Mouse (Mus musculus): Measurements from ENCODE around the gene Prl3c1. TPM values are rescaled to one million over a fixed set of nuclear protein-coding genes. Genes with fewer than 3 reads are reported as not detected.
"Not testable (repeated sequence)": the region's sequence is repeated elsewhere in the genome, so short reads cannot be mapped to it uniquely, and the experiment has no call there.

Prl3c1 gene
- polyA plus RNA-seq (2012; ENCODE audit: insufficient read depth, insufficient read length, missing spikeins), result not detected in 2 replicates

DNA sequence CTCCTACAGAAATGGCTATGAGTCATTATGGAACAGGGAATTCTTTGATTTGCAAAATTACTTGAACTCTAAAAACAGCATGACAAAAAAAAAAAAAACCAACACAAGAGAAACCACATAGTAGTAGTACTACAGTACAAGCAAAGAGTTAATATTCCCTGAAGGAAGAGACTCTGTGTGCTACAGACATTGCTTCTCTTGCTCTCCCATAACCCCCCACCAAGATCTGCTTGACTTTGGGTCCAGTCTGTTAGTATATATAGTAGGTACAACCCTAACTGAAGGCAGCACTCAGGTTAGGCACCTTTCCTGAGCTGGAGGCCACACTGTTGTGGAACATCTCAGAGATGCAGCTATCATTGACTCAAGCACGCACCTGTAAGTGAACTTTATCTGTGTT lies at the start of gene Prl3c1:
TSS of gene Prl3c1 (plus strand) at position 301 of the 400 bp plus-strand sequence.
- H3K4me1 ChIP-seq (ENCODE audit: control insufficient read depth, insufficient read depth, low read length), result no peaks in the 10 kb centered on the region
- TF ChIP-seq CTCF (IDR thresholded peaks at IDR 0.05; ENCODE audit: low read depth, low read length) (no peak), POLR2A (IDR thresholded peaks at IDR 0.05; ENCODE audit: borderline replicate concordance, low read depth, low read length) (no peak)

DNA sequence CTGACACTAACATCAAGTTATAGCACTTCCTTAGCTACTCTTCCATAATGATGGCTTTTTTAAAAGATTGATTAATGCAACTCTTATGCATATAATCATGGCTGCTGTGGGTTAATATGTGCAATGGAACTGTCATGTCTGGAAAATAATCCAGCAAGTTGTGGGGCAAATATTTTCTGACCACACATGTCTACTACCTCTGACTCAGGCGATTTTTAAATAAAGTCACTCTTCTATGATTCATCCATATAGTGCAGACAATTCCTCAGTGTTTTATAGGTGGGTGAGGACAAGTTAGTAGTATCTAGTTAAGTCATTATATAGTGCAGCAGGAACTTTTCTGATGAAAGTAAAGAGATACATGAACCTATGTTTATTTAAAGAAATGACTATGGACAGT lies 48.2 kb upstream of the Prl3c1 start:
- Histone ChIP-seq H3K27ac (ENCODE audit: insufficient read depth, low read depth, low read length) (no peak overlapping the region), H3K4me1 (ENCODE audit: control insufficient read depth, insufficient read depth, low read length) (no peaks in the 10 kb centered on the region), H3K4me3 (ENCODE audit: insufficient read depth, low read length) (no peak overlapping the region)
- TF ChIP-seq CTCF (IDR thresholded peaks at IDR 0.05; ENCODE audit: low read depth, low read length), result no peak
- TF ChIP-seq POLR2A (IDR thresholded peaks at IDR 0.05; ENCODE audit: borderline replicate concordance, low read depth, low read length), result no peak

More for the DNA sequence above, at the start of gene Prl3c1:
- Histone ChIP-seq H3K4me3 (ENCODE audit: insufficient read depth, low read length) (no peak within 1 kb of the TSS), H3K27ac (ENCODE audit: insufficient read depth, low read depth, low read length) (no peak within 1 kb of the TSS)

DNA sequence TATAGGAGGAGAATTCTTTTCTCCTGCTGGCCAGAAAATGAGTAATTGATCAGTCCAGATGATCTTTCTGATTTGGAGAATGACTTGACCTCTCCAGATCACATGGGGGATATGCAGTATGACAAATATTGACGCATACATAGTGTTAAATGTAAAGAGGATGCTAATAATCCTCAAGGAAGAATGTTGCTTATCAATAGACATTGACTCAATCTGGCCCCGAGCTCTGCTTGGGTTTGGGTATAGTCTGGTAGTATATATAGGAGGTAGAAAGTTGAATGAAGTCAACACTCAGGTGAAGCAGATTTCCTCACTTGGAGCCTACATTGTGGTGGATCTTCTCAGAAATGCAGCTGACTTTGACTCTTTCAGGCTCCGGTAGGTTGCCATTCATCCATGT lies 40.0 kb upstream of the Prl3c1 start, which contains the start of gene Prl3d3:
TSS of gene Prl3d3 (plus strand) at position 301 of the 400 bp plus-strand sequence.
- not testable (repeated sequence) for H3K27ac ChIP-seq (ENCODE audit: insufficient read depth, low read depth, low read length); H3K4me3 ChIP-seq (ENCODE audit: insufficient read depth, low read length); H3K4me1 ChIP-seq (ENCODE audit: control insufficient read depth, insufficient read depth, low read length)

DNA sequence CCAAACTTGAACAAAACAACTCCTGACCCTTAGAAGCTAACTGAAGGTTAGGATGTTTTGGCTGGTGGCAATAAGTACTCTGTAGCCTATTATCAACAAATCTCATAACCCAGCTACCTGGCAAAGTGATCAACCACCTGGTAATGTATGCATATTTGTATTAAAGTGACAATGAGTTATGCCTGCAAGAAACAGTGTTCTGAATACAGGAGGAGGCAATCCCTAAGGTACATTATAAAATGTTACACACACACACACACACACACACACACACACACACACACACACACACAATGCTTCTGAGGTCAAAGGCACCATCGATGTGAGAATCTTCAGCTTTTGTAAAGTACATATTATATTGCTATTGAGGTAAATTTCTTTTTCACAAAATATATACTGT lies 45.1 kb downstream of the Prl3c1 start, which contains the start of gene Prl3b1:
TSS of gene Prl3b1 (plus strand) at position 301 of the 400 bp plus-strand sequence.
- Histone ChIP-seq H3K27ac (ENCODE audit: insufficient read depth, low read depth, low read length) (no peak within 1 kb of the TSS), H3K4me1 (ENCODE audit: control insufficient read depth, insufficient read depth, low read length) (no peaks in the 10 kb centered on the region), H3K4me3 (ENCODE audit: insufficient read depth, low read length) (no peak within 1 kb of the TSS)
- no peak for TF ChIP-seq CTCF (IDR thresholded peaks at IDR 0.05; ENCODE audit: low read depth, low read length)
- TF ChIP-seq POLR2A (IDR thresholded peaks at IDR 0.05; ENCODE audit: borderline replicate concordance, low read depth, low read length), result no peak

Other genes starting within 250 kb of the Prl3c1 start
- not detected in 2 replicates for gene Prl, start 139.1 kb upstream of the Prl3c1 start, polyA plus RNA-seq (2012; ENCODE audit: insufficient read depth, insufficient read length, missing spikeins)
- not detected in 2 replicates for gene Prl3d1, start 102.5 kb upstream of the Prl3c1 start, polyA plus RNA-seq (2012; ENCODE audit: insufficient read depth, insufficient read length, missing spikeins)
- gene Prl3d2, start 75.0 kb upstream of the Prl3c1 start, polyA plus RNA-seq (2012; ENCODE audit: insufficient read depth, insufficient read length, missing spikeins), result not detected in 2 replicates
- not detected in 2 replicates for gene Prl3d3, start 39.9 kb upstream of the Prl3c1 start, polyA plus RNA-seq (2012; ENCODE audit: insufficient read depth, insufficient read length, missing spikeins)
- gene Prl3b1, start 45.2 kb downstream of the Prl3c1 start, polyA plus RNA-seq (2012; ENCODE audit: insufficient read depth, insufficient read length, missing spikeins), result not detected in 2 replicates
- not detected in 2 replicates for gene Prl3a1, start 62.8 kb downstream of the Prl3c1 start, polyA plus RNA-seq (2012; ENCODE audit: insufficient read depth, insufficient read length, missing spikeins)
- not detected in 2 replicates for gene Prl6a1, start 116.0 kb downstream of the Prl3c1 start, polyA plus RNA-seq (2012; ENCODE audit: insufficient read depth, insufficient read length, missing spikeins)
- gene Prl8a2, start 149.0 kb downstream of the Prl3c1 start, polyA plus RNA-seq (2012; ENCODE audit: insufficient read depth, insufficient read length, missing spikeins), result not detected in 2 replicates
- gene Prl2b1, start 194.2 kb downstream of the Prl3c1 start, polyA plus RNA-seq (2012; ENCODE audit: insufficient read depth, insufficient read length, missing spikeins), result not detected in 2 replicates
- gene Prl8a6, start 242.0 kb downstream of the Prl3c1 start, polyA plus RNA-seq (2012; ENCODE audit: insufficient read depth, insufficient read length, missing spikeins), result not detected in 2 replicates

All from bone marrow macrophage, adult 2 months (primary cell).